Mouse (Mus musculus) embryonic stem cell, embryonic (primary cell): Measurements from ENCODE around the gene Chga.

Experiments used
- CTCF ChIA-PET, 4 experiments: fragments of 300-600 bp in 2 of 4; fragments of 350-600 bp in 2 of 4; sonication (Branson Sonifier 250); formaldehyde crosslinking; loops; one replicate each; lab custom pipeline; 2022; ENCODE audit warnings: inconsistent platforms in 2 of 4; lab: Charles Lee
- POLR2A ChIA-PET, 4 experiments: fragments of 300-600 bp in 2 of 4; fragments of 350-600 bp in 2 of 4; sonication (Branson Sonifier 250); formaldehyde crosslinking; loops; one replicate each; lab custom pipeline; 2022; ENCODE audit warnings: antibody characterized with exemption in 4 of 4, inconsistent platforms in 1 of 4; lab: Charles Lee

Chga gene

GRCm38 (mm10) chr12:102545122-102545521 is 9.6 kb upstream of the Chga start:
- POLR2A ChIA-PET = interaction anchor here in 2 of 4 experiments (0.6 to 1.8 kb wide), 5 partner anchors 14 to 160 kb away, joined by 3 to 4 read pairs (median 3); partner anchors contain the start of gene Itpk1 (in 1 of the 2)
- CTCF ChIA-PET = interaction anchor here (0.6 to 2.4 kb wide), 9 partner anchors 20 to 390 kb away, joined by 3 to 10 read pairs (median 3); partner anchors contain the start of gene Itpk1 (in 1 of the 4)

DNA sequence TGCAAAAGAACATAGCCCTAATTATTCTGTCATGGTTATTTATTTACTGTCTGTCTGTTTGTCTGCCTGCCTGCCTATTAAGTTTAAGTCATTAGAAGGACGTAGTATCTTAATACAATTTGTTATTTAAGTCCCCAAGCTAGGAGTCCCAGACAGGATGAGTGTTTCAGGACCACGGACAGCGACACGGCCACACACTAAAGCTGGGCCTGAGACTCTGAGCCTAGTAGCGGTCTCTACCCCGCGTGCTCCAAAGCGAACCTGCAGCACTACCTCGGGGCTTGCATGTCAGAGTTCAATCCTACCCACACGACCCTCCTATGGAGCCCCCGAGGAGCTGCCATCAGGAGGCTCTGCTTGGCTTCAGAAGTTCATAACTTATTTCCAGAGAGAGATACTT is 4.2 kb upstream of the Chga start:
- POLR2A ChIA-PET = interaction anchor here in 2 of 4 experiments (0.5 to 0.9 kb wide), 5 partner anchors 13 to 521 kb away, joined by 3 to 7 read pairs (median 3); no protein-coding TSS in a partner anchor

DNA sequence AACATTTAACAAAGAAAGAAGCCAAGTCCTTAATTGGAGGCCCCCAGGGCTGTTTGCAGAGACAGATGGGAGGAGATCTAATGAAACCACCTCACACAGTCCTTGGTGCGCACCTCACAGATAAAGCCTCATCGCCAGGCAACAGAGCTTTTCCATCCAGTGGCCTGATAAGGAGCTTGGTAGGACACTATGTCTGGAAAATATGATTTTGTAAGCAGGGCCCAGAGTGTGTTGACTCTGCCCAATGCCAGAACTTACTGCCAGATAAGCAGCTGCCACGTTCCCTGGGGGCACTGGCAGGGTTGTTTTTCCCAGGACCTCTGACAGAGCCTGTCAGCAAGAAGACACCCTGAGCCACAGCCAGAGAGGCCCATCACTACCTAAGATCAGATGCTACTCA is 3.6 kb upstream of the Chga start:
- POLR2A ChIA-PET = interaction anchor here in 1 of 4 experiments (0.6 kb wide), 1 partner anchor 13 kb away, joined by 3 read pairs; no protein-coding TSS in a partner anchor
- CTCF ChIA-PET = interaction anchor here in 2 of 4 experiments (0.5 to 1.1 kb wide), 2 partner anchors 26 to 158 kb away, joined by 3 read pairs; no protein-coding TSS in a partner anchor

More for the DNA sequence above, 4.2 kb upstream of the Chga start:
- CTCF ChIA-PET = interaction anchor here in 2 of 4 experiments (0.5 to 1.1 kb wide), 5 partner anchors 11 to 158 kb away, joined by 3 to 4 read pairs (median 3); no protein-coding TSS in a partner anchor

DNA sequence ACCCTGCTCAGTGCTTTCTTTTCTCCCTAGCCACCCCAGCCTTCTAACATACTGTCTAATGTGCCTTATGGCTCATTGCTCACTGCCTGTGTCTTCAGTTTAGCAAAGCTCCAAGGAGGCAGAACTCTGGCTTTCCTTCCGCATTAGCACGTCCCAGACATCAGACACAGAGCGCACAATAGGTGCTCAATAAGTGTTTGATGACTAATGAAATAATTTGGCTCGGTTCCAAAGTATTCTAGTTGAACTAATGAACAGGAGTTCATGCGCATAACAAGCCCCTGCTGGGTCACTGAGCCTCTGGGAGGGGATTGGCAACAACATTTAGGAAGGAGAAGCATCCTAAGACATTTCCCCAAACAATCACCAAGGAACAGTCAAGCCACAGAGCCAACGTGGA is 2.8 kb upstream of the Chga start:
- ChIA-PET CTCF (no interaction called here), POLR2A (no interaction called here)

- POLR2A ChIA-PET = interaction anchor here in 1 of 4 experiments (1.3 kb wide), 1 partner anchor 9 kb away, joined by 3 read pairs; no protein-coding TSS in a partner anchor
- CTCF ChIA-PET = interaction anchor here in 2 of 4 experiments (0.6 kb wide), 2 partner anchors 149 to 836 kb away, joined by 4 to 5 read pairs; no protein-coding TSS in a partner anchor
Measured at GRCm38 (mm10) chr12:102553705-102554275, 979 bp upstream of the Chga start.

DNA sequence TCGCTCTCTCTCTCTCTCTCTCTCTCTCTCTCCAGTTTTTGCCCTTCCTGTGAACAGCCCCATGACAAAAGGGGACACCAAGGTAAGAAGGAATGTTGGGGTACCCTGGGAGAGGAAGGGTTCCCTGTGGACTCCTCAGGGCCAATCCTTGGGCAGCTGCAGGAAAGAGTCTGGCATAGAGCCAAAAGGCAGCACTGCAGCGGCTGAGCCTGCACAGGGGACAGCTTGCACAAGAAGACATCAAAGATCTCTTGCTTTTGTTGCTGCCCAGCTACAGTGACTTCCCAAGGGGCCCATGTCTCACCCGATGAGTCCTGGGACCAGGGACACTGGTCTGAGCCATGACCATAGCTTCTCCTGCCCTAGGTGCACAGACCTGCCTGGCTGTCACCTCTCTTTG is 1.1 kb downstream of the Chga start:
- ChIA-PET POLR2A (interaction anchor here in 1 of 4 experiments (1.0 kb wide), 1 partner anchor 12 kb away, joined by 3 read pairs; no protein-coding TSS in a partner anchor), CTCF (interaction anchor here in 3 of 4 experiments (0.6 to 1.1 kb wide), 4 partner anchors 44 to 155 kb away, joined by 3 to 4 read pairs (median 4); partner anchors contain the start of gene Itpk1 (in 1 of the 3))

DNA sequence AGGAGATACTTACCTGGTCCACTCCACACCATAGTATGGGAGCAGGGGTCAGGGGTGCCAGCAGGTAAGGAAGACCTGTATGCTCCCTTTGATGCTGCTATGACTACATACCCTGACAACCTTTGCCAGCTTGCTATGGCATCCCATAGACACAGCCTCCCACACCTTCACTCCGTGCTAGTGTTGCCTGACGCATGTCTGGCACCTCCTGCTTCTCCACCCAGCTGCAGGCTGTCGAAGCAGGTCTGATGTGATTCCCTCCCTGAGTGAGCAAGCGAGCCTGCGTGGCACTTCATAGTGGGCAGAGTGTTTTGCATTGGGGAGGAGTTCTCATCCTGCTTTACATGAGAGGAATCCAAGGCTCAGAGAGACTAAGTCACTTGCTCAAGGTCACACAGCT is 2.6 kb downstream of the Chga start:
- POLR2A ChIA-PET = no interaction called here
- CTCF ChIA-PET = no interaction called here

DNA sequence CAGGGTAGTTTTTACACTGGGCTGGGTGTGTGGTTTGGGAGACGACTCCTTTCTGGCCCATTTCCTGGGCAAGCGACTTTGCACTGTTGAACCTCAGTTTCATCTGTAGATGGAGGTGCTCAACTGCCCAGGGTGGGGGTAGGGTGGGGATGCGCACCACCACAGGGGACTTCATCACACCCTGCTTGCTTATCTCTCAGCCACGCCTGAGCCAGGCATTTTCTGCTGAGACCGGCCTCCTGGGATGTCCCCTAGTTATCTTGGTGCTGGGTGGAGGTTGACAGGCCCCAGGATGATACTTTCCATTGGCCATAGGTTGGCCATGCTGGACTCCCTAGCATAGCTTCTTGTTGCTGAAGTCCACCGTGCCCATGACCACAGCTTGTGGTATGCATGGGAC is 10.3 kb downstream of the Chga start:
- CTCF ChIA-PET = interaction anchor here in 1 of 4 experiments (0.7 kb wide), 1 partner anchor 215 kb away, joined by 3 read pairs; no protein-coding TSS in a partner anchor
- POLR2A ChIA-PET = interaction anchor here in 2 of 4 experiments (0.6 to 2.2 kb wide), 2 partner anchors 31 to 150 kb away, joined by 3 to 8 read pairs; no protein-coding TSS in a partner anchor

DNA sequence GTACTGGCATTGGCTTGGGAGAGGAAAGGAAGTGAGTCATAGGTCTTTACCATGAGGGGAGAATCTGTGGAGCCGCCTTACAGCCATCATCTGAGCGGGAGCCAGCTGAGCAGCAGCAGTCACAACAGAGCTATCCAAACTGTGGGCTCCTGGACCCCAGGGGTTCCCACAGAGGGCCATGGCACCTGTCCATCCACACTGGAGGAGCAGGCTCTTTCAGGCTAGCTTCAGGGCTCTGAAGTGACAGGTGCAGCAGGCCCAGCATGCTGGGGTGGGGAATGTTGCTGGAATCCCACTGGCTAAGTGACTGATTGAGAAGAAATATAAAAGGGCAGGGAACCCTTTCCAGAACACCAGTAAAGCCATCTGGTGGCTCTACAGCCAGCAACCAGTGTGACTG is 12.2 kb downstream of the Chga start:
- POLR2A ChIA-PET = interaction anchor here in 1 of 4 experiments (0.9 to 2.2 kb wide), 3 partner anchors 12 to 148 kb away, joined by 3 to 11 read pairs (median 8); partner anchors contain the start of gene Chga

GRCm38 (mm10) chr12:102568219-102568618 is 13.4 kb downstream of the Chga start:
- POLR2A ChIA-PET = interaction anchor here in 2 of 4 experiments (0.9 to 3.1 kb wide), 9 partner anchors 9 to 342 kb away, joined by 3 to 14 read pairs (median 4); no protein-coding TSS in a partner anchor
- CTCF ChIA-PET = interaction anchor here in 2 of 4 experiments (0.6 to 1.5 kb wide), 2 partner anchors 11 to 153 kb away, joined by 4 read pairs; no protein-coding TSS in a partner anchor

More for the DNA sequence above, 12.2 kb downstream of the Chga start:
- CTCF ChIA-PET = interaction anchor here in 3 of 4 experiments (1.0 to 1.2 kb wide), 4 partner anchors 12 to 41 kb away, joined by 3 to 4 read pairs (median 3); no protein-coding TSS in a partner anchor

- ChIA-PET POLR2A (interaction anchor here in 2 of 4 experiments (0.7 to 3.1 kb wide), 5 partner anchors 8 to 160 kb away, joined by 3 to 14 read pairs (median 9); no protein-coding TSS in a partner anchor), CTCF (interaction anchor here in 2 of 4 experiments (0.7 to 1.1 kb wide), 2 partner anchors 11 to 45 kb away, joined by 3 read pairs; no protein-coding TSS in a partner anchor)
Measured at GRCm38 (mm10) chr12:102570111-102570510, 15.3 kb downstream of the Chga start.

DNA sequence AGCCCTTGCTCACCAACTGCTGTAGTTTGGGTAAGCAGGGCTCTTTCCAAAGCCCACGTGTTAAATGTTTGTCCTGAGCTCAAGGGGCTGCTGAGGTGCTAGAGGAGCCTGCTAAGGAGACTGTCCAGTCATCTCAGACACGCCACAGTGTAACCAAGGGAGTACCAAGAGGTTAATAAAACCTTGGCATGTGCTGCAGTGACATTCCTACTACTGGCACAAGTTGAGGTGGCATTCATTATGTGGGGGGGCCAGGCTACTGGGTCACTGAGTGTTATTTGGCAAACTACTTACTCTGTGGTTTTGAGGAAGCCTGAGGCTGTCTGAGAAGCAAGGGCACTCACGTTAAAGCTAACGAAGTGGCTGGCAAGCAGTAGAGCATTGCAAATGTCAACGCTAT is 16.0 kb downstream of the Chga start:
- ChIA-PET POLR2A (interaction anchor here in 1 of 4 experiments (1.3 to 3.1 kb wide), 3 partner anchors 8 to 159 kb away, joined by 3 to 11 read pairs (median 9); no protein-coding TSS in a partner anchor), CTCF (interaction anchor here in 2 of 4 experiments (0.7 to 1.0 kb wide), 3 partner anchors 11 to 46 kb away, joined by 3 read pairs; no protein-coding TSS in a partner anchor)

DNA sequence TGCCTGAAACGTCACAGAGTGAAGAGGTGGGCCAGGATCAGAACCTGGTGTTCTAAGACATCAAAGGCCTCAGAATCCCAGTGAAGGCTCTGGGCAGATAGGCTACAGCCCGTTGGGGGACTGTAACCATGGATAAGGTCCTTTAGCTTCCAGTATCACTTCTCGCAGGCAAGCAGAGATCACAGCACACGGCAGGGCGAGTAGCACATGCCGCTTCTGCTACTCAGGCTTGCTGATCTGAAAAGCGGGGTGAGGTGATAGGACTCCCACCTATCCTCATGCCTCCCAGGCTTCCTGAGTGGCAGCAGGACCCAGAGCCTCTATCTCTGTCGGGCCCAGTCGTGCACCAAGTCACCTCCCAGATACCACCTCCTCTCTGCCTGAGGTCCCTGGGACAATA is 16.9 kb downstream of the Chga start:
- ChIA-PET CTCF (interaction anchor here (0.5 to 1.3 kb wide), 7 partner anchors 12 to 148 kb away, joined by 3 to 4 read pairs (median 3); no protein-coding TSS in a partner anchor), POLR2A (interaction anchor here in 1 of 4 experiments (0.8 to 1.8 kb wide), 3 partner anchors 10 to 107 kb away, joined by 3 to 4 read pairs (median 3); no protein-coding TSS in a partner anchor)

- POLR2A ChIA-PET = interaction anchor here in 1 of 4 experiments (0.7 to 1.8 kb wide), 3 partner anchors 11 to 171 kb away, joined by 3 to 4 read pairs (median 3); partner anchors contain the start of gene Tmem251
- CTCF ChIA-PET = interaction anchor here in 2 of 4 experiments (0.6 to 1.0 kb wide), 2 partner anchors 48 to 178 kb away, joined by 3 to 6 read pairs; no protein-coding TSS in a partner anchor
Measured at GRCm38 (mm10) chr12:102573036-102573435, 18.3 kb downstream of the Chga start.

- ChIA-PET POLR2A (interaction anchor here in 1 of 4 experiments (0.6 to 1.6 kb wide), 5 partner anchors 10 to 152 kb away, joined by 3 to 4 read pairs (median 3); no protein-coding TSS in a partner anchor), CTCF (interaction anchor here in 3 of 4 experiments (0.6 to 3.9 kb wide), 6 partner anchors 14 to 146 kb away, joined by 3 to 35 read pairs (median 3); partner anchors contain the start of gene Itpk1 (in 1 of the 3))
Measured at GRCm38 (mm10) chr12:102575541-102576329, 21.0 kb downstream of the Chga start.

DNA sequence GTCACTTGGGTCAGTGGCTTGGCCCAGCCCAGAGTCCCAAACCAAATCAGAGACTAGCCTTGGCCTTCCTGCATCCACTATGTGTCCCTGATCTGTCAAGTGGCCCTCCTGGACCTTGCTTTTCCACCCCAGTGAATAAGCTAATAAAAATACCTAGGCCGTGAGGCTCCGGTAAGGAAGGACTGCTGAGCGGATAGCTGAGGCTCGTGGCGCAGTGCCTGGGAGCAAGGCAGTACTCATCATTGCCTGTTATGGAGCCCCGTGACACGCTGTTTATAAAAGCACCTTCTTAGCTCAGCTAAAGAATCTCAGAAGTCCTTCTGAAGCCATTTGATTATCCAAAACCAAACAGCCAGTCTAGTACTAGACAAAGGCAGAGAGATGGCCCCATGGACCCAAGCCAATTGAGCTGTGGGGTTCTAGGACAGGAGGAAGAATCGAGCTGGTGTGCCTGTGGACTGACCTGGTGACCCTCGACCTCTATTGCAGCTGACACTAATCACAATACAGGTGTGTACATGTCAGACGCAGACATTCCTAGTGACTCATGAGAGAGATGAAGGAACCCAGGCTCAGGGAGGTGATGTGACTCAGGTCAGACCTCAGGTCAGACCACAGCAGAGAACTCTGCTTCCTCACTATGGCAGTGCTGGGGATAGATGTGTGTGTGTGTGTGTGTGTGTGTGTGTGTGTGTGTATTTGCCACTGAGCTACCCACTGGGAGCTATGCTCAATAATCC is 22.1 kb downstream of the Chga start:
- POLR2A ChIA-PET = interaction anchor here in 2 of 4 experiments (0.8 to 1.0 kb wide), 2 partner anchors 8 to 39 kb away, joined by 3 read pairs; no protein-coding TSS in a partner anchor
- CTCF ChIA-PET = interaction anchor here (0.6 to 3.9 kb wide), 10 partner anchors 19 to 145 kb away, joined by 3 to 35 read pairs (median 4); partner anchors contain the start of gene Itpk1 (in 1 of the 4)
